17 mouse cellular contexts compared by ENCODE assay signal in the genomic region with DNA sequence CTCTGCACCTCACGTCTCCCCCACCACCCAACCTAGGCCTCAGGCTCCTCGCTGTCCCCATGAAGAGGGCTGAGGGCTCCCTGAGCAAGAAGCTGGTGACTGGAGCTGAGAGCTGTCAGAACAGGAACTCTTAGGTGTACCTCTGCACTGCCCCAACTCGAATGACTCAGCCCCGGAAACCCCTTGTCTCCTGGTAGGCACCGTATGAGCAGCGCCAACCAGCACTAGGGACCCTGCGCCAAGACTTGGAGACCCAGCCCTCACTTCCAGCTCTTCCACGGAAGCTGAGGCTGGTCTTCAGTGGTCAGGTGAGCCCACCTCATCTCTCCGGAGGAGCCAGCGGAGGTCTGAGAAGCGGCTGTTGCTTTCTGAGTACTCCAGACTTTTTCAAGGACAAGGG. TPM values are rescaled to one million over a fixed set of nuclear protein-coding genes. Genes with fewer than 3 reads are reported as not detected.
"Had no signal": no experiment of that assay in that cellular context is flagged by ENCODE, and none has a peak within 500 bp of the region (broad histone marks: within the 10 kb centered on the region; RNA-seq: fewer than 3 reads in every experiment).

No protein-coding gene starts in this region.

- ATAC-seq: midbrain, embryonic 15.5 days had no signal

- H3K9me3 ChIP-seq: midbrain, embryonic 10.5 days; midbrain, embryonic 12.5 days; midbrain, embryonic 15.5 days; neural tube, embryonic 13.5 days; neural tube, embryonic 15.5 days; stomach, embryonic 15.5 days had no signal

- H3K36me3 ChIP-seq: midbrain, embryonic 10.5 days; midbrain, embryonic 12.5 days; midbrain, embryonic 15.5 days; neural tube, embryonic 13.5 days; neural tube, embryonic 15.5 days; stomach, embryonic 15.5 days had no signal

- H3K4me2 ChIP-seq: lung, embryonic 14.5 days; midbrain, embryonic 12.5 days; midbrain, embryonic 15.5 days; neural tube, embryonic 13.5 days; neural tube, embryonic 15.5 days; stomach, embryonic 15.5 days had no signal

- H3K4me1 ChIP-seq: midbrain, embryonic 10.5 days; stomach, embryonic 15.5 days had no signal

- H3K4me3 ChIP-seq: midbrain, embryonic 10.5 days; midbrain, embryonic 12.5 days; midbrain, embryonic 15.5 days; myocyte; neural tube, embryonic 13.5 days; neural tube, embryonic 15.5 days; stomach, embryonic 15.5 days had no signal

- DNase-seq: lung, adult 18-20 months; lung, embryonic 14.5 days; lung, postnatal 10 days; lung, postnatal 4 days; right cerebral cortex, postnatal 14 days; thymus, adult 18-20 months; thymus, postnatal 14 days; thymus, postnatal 36 days had no signal

- H3K9ac ChIP-seq: lung, embryonic 14.5 days; midbrain, embryonic 12.5 days; midbrain, embryonic 15.5 days; neural tube, embryonic 13.5 days; neural tube, embryonic 15.5 days; stomach, embryonic 15.5 days had no signal

- H3K27ac ChIP-seq: midbrain, embryonic 10.5 days; midbrain, embryonic 12.5 days; midbrain, embryonic 15.5 days; neural tube, embryonic 13.5 days; neural tube, embryonic 15.5 days; stomach, embryonic 15.5 days; stomach, postnatal 0 days had no signal

RNA-seq across cellular contexts. Expression of a gene that starts 8.8 kb away (rescaled TPM):
- polyA plus RNA-seq: midbrain, embryonic 10.5 days; myocyte; stomach, embryonic 15.5 days; thymus, postnatal 0 days had no signal
